Mouse (Mus musculus) intestine, postnatal 0 days (tissue): ENCODE data around the gene Gm44790. TPM values are rescaled to one million over a fixed set of nuclear protein-coding genes. Genes with fewer than 3 reads are reported as not detected.
A peak's percentile ranks its signal among the peaks of the same experiment; 100 is the strongest.

Experiments
- ATAC-seq: fragments of 200-750 bp; cut with Nextera tagmentation; 2 replicates; pipeline ENCODE4 v1.8.0; 2017; ENCODE audit warnings: mild to moderate bottlenecking, moderate TSS enrichment, moderate library complexity
- H3K27ac ChIP-seq: fragments of 300-500 bp; sonication (generic); 2 replicates; pipeline ENCODE4 v1.5.1; 2014; ENCODE audit warnings: mild to moderate bottlenecking, low read depth, low read length, moderate library complexity
- H3K27me3 ChIP-seq: fragments of 300-500 bp; sonication (generic); replicated peaks from 2 replicates; pipeline ENCODE4 v1.6.1; 2014; ENCODE audit warnings: low read length, mixed read lengths; ENCODE audit not compliant: control insufficient read depth, insufficient read depth
- H3K36me3 ChIP-seq: fragments of 300-500 bp; sonication (generic); 2 replicates; pipeline ENCODE4 v1.6.1; 2014; ENCODE audit warnings: mild to moderate bottlenecking, moderate library complexity; ENCODE audit not compliant: control insufficient read depth, insufficient read depth
- H3K4me1 ChIP-seq: fragments of 300-500 bp; sonication (generic); replicated peaks from 2 replicates; pipeline ENCODE4 v1.6.1; 2014; ENCODE audit warnings: antibody characterized with exemption, low read length, mixed read lengths; ENCODE audit not compliant: control insufficient read depth, insufficient read depth
- H3K4me2 ChIP-seq: fragments of 300-500 bp; sonication (generic); replicated peaks from 2 replicates; pipeline ENCODE4 v1.6.1; 2014; ENCODE audit warnings: low read depth, mild to moderate bottlenecking, moderate library complexity
- H3K4me3 ChIP-seq: fragments of 300-500 bp; sonication (generic); 2 replicates; pipeline ENCODE4 v1.5.1; 2014; ENCODE audit warnings: low read depth, low read length
- H3K9ac ChIP-seq: fragments of 300-500 bp; sonication (generic); 2 replicates; pipeline ENCODE4 v1.6.1; 2014; ENCODE audit warnings: mild to moderate bottlenecking, low read depth, low read length
- H3K9me3 ChIP-seq: fragments of 300-500 bp; sonication (generic); 2 replicates; pipeline ENCODE4 v1.6.1; 2016; ENCODE audit warnings: mixed run types; ENCODE audit not compliant: control insufficient read depth
- CTCF ChIP-seq: sonication (generic); IDR thresholded peaks from 2 replicates; pipeline ENCODE4 v1.5.1; 2016; ENCODE audit warnings: low read depth, mild to moderate bottlenecking, control low read depth, antibody characterized with exemption, moderate library complexity
- WGBS: fragments of 180-500 bp; shearing (Covaris S2); extraction: QIAGEN DNeasy Blood & Tissue Kit; methylation state at CpG from one replicate; pipeline ENCODE4 v1.1.7; 2014; 5-methylcytosine and 5-hydroxymethylcytosine counted together
- polyA plus RNA-seq: library from polyadenylated mRNA; unstranded; fragments of >200 nt; fragmentation: Nextera tagmentation; extraction: Ambion mirVana; gene quantifications from 2 replicates; pipeline ENCODE4 v1.2.1, GENCODE M21; 2015

Gene Gm44790
- polyA plus RNA-seq, 1 experiment from 2014 or later = not detected

GRCm38 (mm10) chr6:86474072-86474471 is 47.6 kb downstream of the Gm44790 start:
- Histone ChIP-seq H3K9me3 (no peaks in the 10 kb centered on the region), H3K4me1 (peaks cover 1% of the 10 kb centered on the region; the same call in 1 of the 2 replicates), H3K36me3 (peaks cover 10% of the 10 kb centered on the region; the same call in 1 of the 2 replicates), H3K27ac (no peak overlapping the region), H3K27me3 (no peaks in the 10 kb centered on the region), H3K9ac (no peak overlapping the region), H3K4me3 (no peak overlapping the region), H3K4me2 (no peak overlapping the region)
- no peak for ATAC-seq
- WGBS = 92% methylated on average over 5 of the region's 5 CpGs
- no peak for TF ChIP-seq CTCF

GRCm38 (mm10) chr6:86474646-86475181 is 48.3 kb downstream of the Gm44790 start:
- H3K4me1 ChIP-seq = peaks cover 2% of the 10 kb centered on the region
- no peaks in the 10 kb centered on the region for H3K27me3 ChIP-seq
- TF ChIP-seq CTCF = no peak
- peaks cover 7% of the 10 kb centered on the region; the same call in 1 of the 2 replicates for H3K36me3 ChIP-seq
- no peak overlapping the region for H3K4me2 ChIP-seq
- H3K4me3 ChIP-seq = no peak overlapping the region
- no peak for ATAC-seq
- H3K27ac ChIP-seq = no peak overlapping the region
- H3K9ac ChIP-seq = no peak overlapping the region
- no peaks in the 10 kb centered on the region for H3K9me3 ChIP-seq

- Histone ChIP-seq H3K4me1 (peaks cover 6% of the 10 kb centered on the region), H3K27ac (peak overlapping the region; percentile 15; the same call in 1 of the 2 replicates), H3K36me3 (no peaks in the 10 kb centered on the region), H3K9ac (no peak overlapping the region), H3K9me3 (no peaks in the 10 kb centered on the region), H3K27me3 (no peaks in the 10 kb centered on the region), H3K4me2 (no peak overlapping the region), H3K4me3 (no peak overlapping the region)
- ATAC-seq = no peak
- WGBS = 67% methylated on average over 9 of the region's 9 CpGs
- TF ChIP-seq CTCF = no peak
These were observed 49.2 kb downstream of the Gm44790 start for GRCm38 (mm10) chr6:86475462-86476167.

- Histone ChIP-seq H3K9ac (no peak overlapping the region), H3K4me2 (no peak overlapping the region), H3K4me1 (peaks cover 13% of the 10 kb centered on the region), H3K4me3 (no peak overlapping the region), H3K9me3 (no peaks in the 10 kb centered on the region), H3K27ac (peak overlapping the region; percentile 16; the same call in 1 of the 2 replicates), H3K36me3 (no peaks in the 10 kb centered on the region), H3K27me3 (no peaks in the 10 kb centered on the region)
- no peak for TF ChIP-seq CTCF
- ATAC-seq = no peak
- 58% methylated on average over 5 of the region's 5 CpGs for WGBS
These were observed 50.5 kb downstream of the Gm44790 start for GRCm38 (mm10) chr6:86476931-86477330.

- 64% methylated on average over 3 of the region's 3 CpGs for WGBS
- no peaks in the 10 kb centered on the region for H3K9me3 ChIP-seq
- no peaks in the 10 kb centered on the region for H3K36me3 ChIP-seq
- TF ChIP-seq CTCF = no peak
- H3K4me2 ChIP-seq = no peak overlapping the region
- no peak overlapping the region for H3K9ac ChIP-seq
- H3K4me1 ChIP-seq = peaks cover 13% of the 10 kb centered on the region
- 0 out of 2 replicates have a peak overlapping the region, but pooled peaks have one; percentile 7 for H3K27ac ChIP-seq
- no peak overlapping the region for H3K4me3 ChIP-seq
- H3K27me3 ChIP-seq = no peaks in the 10 kb centered on the region
- no peak for ATAC-seq
These were observed 52.9 kb downstream of the Gm44790 start for GRCm38 (mm10) chr6:86479311-86479710.

GRCm38 (mm10) chr6:86479816-86480188 is 53.3 kb downstream of the Gm44790 start:
- H3K36me3 ChIP-seq = no peaks in the 10 kb centered on the region
- peaks cover 13% of the 10 kb centered on the region for H3K4me1 ChIP-seq
- no peak for ATAC-seq
- H3K27ac ChIP-seq = 0 out of 2 replicates have a peak overlapping the region, but pooled peaks have one; percentile 72
- no peaks in the 10 kb centered on the region for H3K9me3 ChIP-seq
- H3K27me3 ChIP-seq = no peaks in the 10 kb centered on the region
- no peak overlapping the region for H3K9ac ChIP-seq
- no peak for TF ChIP-seq CTCF
- H3K4me3 ChIP-seq = no peak overlapping the region
- no peak overlapping the region for H3K4me2 ChIP-seq
